Mouse (Mus musculus) intestine, embryonic 15.5 days (tissue): ENCODE measurements at regions not wholly inside any gene's neighbourhood (a gene's known extent, or its start where the extent isn't known, plus 50 kb on each side); places are given as distances from the start of the nearest gene placed in this dataset.

ENCODE experiments used
- ATAC-seq: fragments of 200-750 bp; cut with Nextera tagmentation; 2 replicates; pipeline ENCODE4 v1.8.0; 2017; ENCODE audit warnings: moderate TSS enrichment, moderate library complexity
- H3K27ac ChIP-seq: fragments of 300-500 bp; sonication (generic); 2 replicates; pipeline ENCODE4 v1.5.1; 2015; ENCODE audit warnings: mild to moderate bottlenecking, inconsistent platforms
- H3K27me3 ChIP-seq: fragments of 300-500 bp; sonication (generic); replicated peaks from 2 replicates; pipeline ENCODE4 v1.6.1; 2015; ENCODE audit warnings: inconsistent platforms
- H3K36me3 ChIP-seq: fragments of 300-500 bp; sonication (generic); 2 replicates; pipeline ENCODE4 v1.6.1; 2015; ENCODE audit warnings: inconsistent platforms
- H3K4me1 ChIP-seq: fragments of 300-500 bp; sonication (generic); replicated peaks from 2 replicates; pipeline ENCODE4 v1.6.1; 2015; ENCODE audit warnings: inconsistent platforms
- H3K4me2 ChIP-seq: fragments of 300-500 bp; sonication (generic); replicated peaks from 2 replicates; pipeline ENCODE4 v1.6.1; 2015; ENCODE audit warnings: mild to moderate bottlenecking, inconsistent platforms
- H3K4me3 ChIP-seq: fragments of 300-500 bp; sonication (generic); replicated peaks from 2 replicates; pipeline ENCODE4 v1.5.1; 2015; ENCODE audit warnings: inconsistent platforms
- H3K9ac ChIP-seq: fragments of 300-500 bp; sonication (generic); 2 replicates; pipeline ENCODE4 v1.6.1; 2015; ENCODE audit warnings: inconsistent platforms
- H3K9me3 ChIP-seq: fragments of 300-500 bp; sonication (generic); 2 replicates; pipeline ENCODE4 v1.6.1; 2016; ENCODE audit warnings: inconsistent platforms
- WGBS: fragments of 180-500 bp; shearing (Covaris S2); methylation state at CpG from one replicate; pipeline ENCODE4 v1.1.7; 2015; 5-methylcytosine and 5-hydroxymethylcytosine counted together

DNA sequence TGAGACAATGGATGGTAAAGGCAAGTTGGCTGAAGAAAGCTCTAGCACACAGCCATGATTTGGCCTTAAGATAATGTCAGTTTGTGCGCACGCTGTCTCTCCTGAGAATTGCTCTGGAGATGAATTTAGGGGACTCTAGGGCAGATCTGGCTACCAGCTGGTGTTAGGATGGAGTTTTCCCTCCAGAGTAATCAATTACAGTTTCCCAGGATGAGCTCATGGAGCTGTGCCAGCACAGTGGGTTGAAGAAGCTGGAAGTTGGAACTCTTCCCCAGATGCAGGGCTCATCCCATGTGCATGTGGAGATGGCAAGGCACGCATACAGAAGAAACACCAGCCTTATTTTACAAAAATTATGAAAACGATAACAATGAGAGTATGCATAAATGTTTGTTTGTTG, 481.0 kb downstream of the Gm826 start:
- no peak for ATAC-seq
- no peak overlapping the region for H3K9ac ChIP-seq
- H3K36me3 ChIP-seq = no peaks in the 10 kb centered on the region
- H3K4me3 ChIP-seq = no peak overlapping the region
- no peaks in the 10 kb centered on the region for H3K9me3 ChIP-seq
- H3K4me1 ChIP-seq = no peaks in the 10 kb centered on the region
- 67% methylated on average over 4 of the region's 4 CpGs for WGBS
- no peak overlapping the region for H3K4me2 ChIP-seq
- no peaks in the 10 kb centered on the region for H3K27me3 ChIP-seq
- H3K27ac ChIP-seq = no peak overlapping the region

DNA sequence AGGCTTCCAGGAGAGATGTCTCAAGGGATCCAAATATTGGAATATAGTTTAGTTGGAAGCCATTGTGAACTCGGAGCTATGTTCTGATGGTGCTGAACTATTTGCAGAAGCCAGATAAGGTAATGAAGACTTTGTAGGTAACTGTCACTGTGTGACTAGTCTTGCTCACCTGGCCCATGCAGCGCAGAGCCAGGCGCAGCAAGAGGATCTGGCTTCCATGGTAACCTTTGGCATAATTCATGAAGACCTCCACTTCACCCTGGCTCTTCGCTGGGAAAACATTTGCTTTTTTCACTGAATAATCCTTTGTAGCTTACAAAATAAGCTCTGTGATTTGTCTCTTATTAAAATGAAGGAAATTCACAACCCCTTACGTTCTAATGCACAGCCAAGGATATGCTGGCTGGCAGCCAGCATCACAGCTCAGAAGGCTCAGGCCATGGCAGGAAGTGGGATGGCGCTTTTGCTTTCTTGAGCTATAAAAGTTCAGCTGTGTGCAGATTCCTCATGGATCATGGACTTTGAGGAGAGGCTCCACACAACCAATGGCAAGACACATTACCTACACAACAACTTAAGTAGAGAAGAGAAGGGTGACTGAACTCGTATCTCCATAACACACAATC, 501.4 kb downstream of the Gm826 start:
- no peak overlapping the region for H3K4me3 ChIP-seq
- H3K27me3 ChIP-seq = no peaks in the 10 kb centered on the region
- H3K36me3 ChIP-seq = no peaks in the 10 kb centered on the region
- ATAC-seq = peak; percentile 69
- H3K9ac ChIP-seq = no peak overlapping the region
- 51% methylated on average over 7 of the region's 7 CpGs for WGBS
- H3K27ac ChIP-seq = no peak overlapping the region
- H3K9me3 ChIP-seq = no peaks in the 10 kb centered on the region
- no peaks in the 10 kb centered on the region for H3K4me1 ChIP-seq
- H3K4me2 ChIP-seq = no peak overlapping the region

DNA sequence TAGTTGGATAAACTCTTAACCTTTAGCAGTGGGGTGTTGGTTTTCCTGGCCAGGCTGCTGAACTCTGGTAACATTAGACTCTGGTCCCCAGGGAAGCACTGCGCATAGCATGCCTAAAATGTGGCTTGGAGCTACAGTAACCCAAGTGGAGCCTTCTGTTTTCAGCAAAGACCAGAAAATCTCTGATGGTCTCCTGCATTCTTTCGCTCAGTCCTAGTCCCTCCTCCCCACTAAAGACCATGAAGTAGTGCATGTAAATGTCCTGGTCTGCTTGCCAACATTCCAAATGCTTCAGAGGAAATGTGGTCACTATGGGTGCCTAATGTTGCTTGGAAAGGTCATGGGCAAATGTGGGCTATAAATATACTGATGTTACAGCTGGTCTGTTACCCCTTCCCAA, 507.5 kb downstream of the Gm826 start:
- H3K9me3 ChIP-seq = no peaks in the 10 kb centered on the region
- no peak overlapping the region for H3K4me2 ChIP-seq
- no peak for ATAC-seq
- H3K27me3 ChIP-seq = no peaks in the 10 kb centered on the region
- H3K27ac ChIP-seq = no peak overlapping the region
- H3K36me3 ChIP-seq = no peaks in the 10 kb centered on the region
- no peak overlapping the region for H3K9ac ChIP-seq
- H3K4me1 ChIP-seq = no peaks in the 10 kb centered on the region
- 85% methylated on average over 2 of the region's 2 CpGs for WGBS
- no peak overlapping the region for H3K4me3 ChIP-seq

DNA sequence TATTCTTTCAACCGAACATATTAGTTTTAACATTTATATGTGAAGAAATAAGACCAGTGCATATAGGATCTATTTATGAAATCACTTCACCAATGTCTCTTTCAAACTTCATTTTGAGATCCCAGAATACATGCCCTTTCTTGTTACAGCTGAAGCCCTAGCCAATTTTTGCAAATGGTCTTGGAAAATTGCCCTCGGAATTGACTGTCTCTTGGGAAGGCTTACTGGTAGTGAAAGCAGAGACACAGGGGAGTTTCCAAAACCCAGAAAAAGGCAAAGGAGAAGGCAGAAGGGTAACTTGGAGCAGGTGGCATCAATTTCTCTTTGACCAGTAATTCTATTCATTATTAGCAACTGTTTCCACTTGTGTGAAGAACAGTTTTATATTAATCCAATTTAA, 515.4 kb downstream of the Gm826 start:
- H3K4me3 ChIP-seq = no peak overlapping the region
- H3K27ac ChIP-seq = no peak overlapping the region
- H3K36me3 ChIP-seq = no peaks in the 10 kb centered on the region
- no peak overlapping the region for H3K4me2 ChIP-seq
- no peaks in the 10 kb centered on the region for H3K27me3 ChIP-seq
- ATAC-seq = no peak
- WGBS = 78% methylated on average over 2 of the region's 2 CpGs
- H3K9ac ChIP-seq = no peak overlapping the region
- H3K4me1 ChIP-seq = no peaks in the 10 kb centered on the region
- no peaks in the 10 kb centered on the region for H3K9me3 ChIP-seq

DNA sequence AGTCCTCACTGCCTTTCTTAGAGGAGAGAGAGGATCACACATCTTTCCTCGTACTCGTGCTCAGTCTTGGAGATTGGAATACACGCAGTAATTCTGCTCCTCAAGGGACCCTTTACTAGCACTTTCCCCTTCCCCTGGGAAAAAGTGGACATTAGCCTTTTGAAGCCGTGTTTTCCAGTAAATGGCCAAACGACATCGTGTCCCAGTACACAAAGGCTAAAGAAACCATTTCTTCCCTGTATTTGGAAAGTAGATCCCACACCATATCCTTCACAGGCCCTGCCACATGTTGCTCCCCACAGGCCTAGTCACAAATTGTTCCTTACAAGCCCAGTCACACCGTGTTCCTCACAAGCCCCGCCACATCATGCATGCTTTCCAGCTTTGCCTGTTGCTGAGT, 517.6 kb downstream of the Gm826 start:
- Histone ChIP-seq H3K4me1 (no peaks in the 10 kb centered on the region), H3K9ac (no peak overlapping the region), H3K4me3 (no peak overlapping the region), H3K27ac (no peak overlapping the region), H3K9me3 (no peaks in the 10 kb centered on the region), H3K36me3 (no peaks in the 10 kb centered on the region), H3K27me3 (no peaks in the 10 kb centered on the region), H3K4me2 (no peak overlapping the region)
- 88% methylated on average over 8 of the region's 8 CpGs for WGBS
- ATAC-seq = no peak
